Mouse (Mus musculus) midbrain, postnatal 0 days (tissue): ENCODE data around the gene Cmpk2. TPM values are rescaled to one million over a fixed set of nuclear protein-coding genes. Genes with fewer than 3 reads are reported as not detected.

Experiments
- ATAC-seq: fragments of 200-750 bp; cut with Nextera tagmentation; 2 replicates; pipeline ENCODE4 v1.8.0; 2017; ENCODE audit warnings: moderate number of reproducible peaks, mild to moderate bottlenecking, moderate TSS enrichment, moderate library complexity; ENCODE audit not compliant: low FRiP score
- DNase-seq: peaks from one replicate; pipeline ENCODE4 v3.0.0-alpha.2; 2015; ENCODE audit warnings: low spot score
- H3K27ac ChIP-seq: fragments of 300-500 bp; sonication (generic); 2 replicates; pipeline ENCODE4 v1.5.1; 2014; ENCODE audit warnings: low read depth, mild to moderate bottlenecking, low read length, mixed read lengths
- H3K27me3 ChIP-seq: fragments of 300-500 bp; sonication (generic); 2 replicates; pipeline ENCODE4 v1.6.1; 2014; ENCODE audit warnings: low read length, control low read depth, mixed read lengths; ENCODE audit not compliant: insufficient read depth
- H3K36me3 ChIP-seq: fragments of 300-500 bp; sonication (generic); 2 replicates; pipeline ENCODE4 v1.6.1; 2014; ENCODE audit warnings: low read length, control low read depth, mixed read lengths; ENCODE audit not compliant: insufficient read depth
- H3K4me1 ChIP-seq: fragments of 300-500 bp; sonication (generic); 2 replicates; pipeline ENCODE4 v1.6.1; 2014; ENCODE audit warnings: mild to moderate bottlenecking, control low read depth, antibody characterized with exemption, low read length, mixed read lengths; ENCODE audit not compliant: insufficient read depth
- H3K4me2 ChIP-seq: fragments of 300-500 bp; sonication (generic); 2 replicates; pipeline ENCODE4 v1.6.1; 2014; ENCODE audit warnings: low read depth, mild to moderate bottlenecking, low read length, mixed read lengths; ENCODE audit not compliant: poor library complexity, severe bottlenecking
- H3K4me3 ChIP-seq: fragments of 300-500 bp; sonication (generic); 2 replicates; pipeline ENCODE4 v1.5.1; 2014; ENCODE audit warnings: low read depth, mild to moderate bottlenecking, low read length, moderate library complexity
- H3K9ac ChIP-seq: fragments of 300-500 bp; sonication (generic); replicated peaks from 2 replicates; pipeline ENCODE4 v1.6.1; 2014; ENCODE audit warnings: mild to moderate bottlenecking, low read length, moderate library complexity, mixed read lengths; ENCODE audit not compliant: poor library complexity, severe bottlenecking
- H3K9me3 ChIP-seq: fragments of 300-500 bp; sonication (generic); 2 replicates; pipeline ENCODE4 v1.6.1; 2016; ENCODE audit warnings: low read length, control low read depth
- CTCF ChIP-seq: IDR thresholded peaks from 2 replicates; pipeline ENCODE4 v1.5.1; 2016; ENCODE audit warnings: antibody characterized with exemption, mild to moderate bottlenecking
- WGBS: fragments of 180-500 bp; shearing (Covaris S2); extraction: QIAGEN DNeasy Blood & Tissue Kit; methylation state at CpG from one replicate; pipeline ENCODE4 v1.1.7; 2014; 5-methylcytosine and 5-hydroxymethylcytosine counted together
- polyA plus RNA-seq: library from polyadenylated mRNA; unstranded; fragments of >200 nt; fragmentation: Nextera tagmentation; extraction: Ambion mirVana; gene quantifications from 2 replicates; pipeline ENCODE4 v1.2.1, GENCODE M21; 2015
- total RNA-seq: library from RNA; depleted of rRNA; stranded (reverse); fragments of >200 nt; gene quantifications from 2 replicates; pipeline ENCODE4 v1.2.3, GENCODE M21; 2014

Gene Cmpk2
- total and polyA plus RNA-seq, 2 experiments from 2014 or later, result 21.2 to 25.2 TPM

DNA sequence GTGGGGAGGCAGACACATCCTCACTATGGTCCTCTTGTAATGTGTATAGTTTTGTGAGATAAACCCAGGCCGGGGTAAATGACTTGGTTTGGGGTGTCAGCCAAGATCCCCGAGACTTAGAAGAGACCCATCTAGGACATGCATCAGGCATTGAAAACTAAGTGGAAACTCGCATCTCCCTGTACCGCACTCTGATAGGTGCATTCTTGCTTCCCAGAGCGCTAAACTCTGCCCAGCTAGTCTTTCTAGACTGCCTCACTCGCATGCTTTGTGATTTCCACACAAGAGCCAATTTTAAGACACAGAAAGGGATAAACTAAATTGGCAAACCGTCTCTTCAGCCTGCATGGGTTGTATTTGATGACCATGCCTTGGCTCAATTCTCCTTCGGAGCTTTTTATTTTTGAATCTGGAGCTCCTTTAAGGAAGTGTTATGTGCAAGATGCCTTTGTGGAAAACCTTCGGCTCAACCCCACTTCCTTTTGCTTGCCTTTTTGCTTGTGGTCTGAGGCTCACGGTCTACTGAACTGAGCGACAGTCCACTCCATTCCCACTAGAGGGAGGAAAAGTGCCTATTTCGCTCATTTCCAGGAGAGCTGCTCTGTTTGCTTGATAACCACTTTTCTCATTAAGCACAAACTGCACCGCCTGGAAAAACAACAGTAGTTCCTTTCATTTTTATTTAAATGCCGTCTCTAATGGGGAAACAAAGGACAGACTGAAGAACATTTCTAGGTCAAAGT lies 19.0 kb downstream of the Cmpk2 start:
- Histone ChIP-seq H3K27ac (no peak overlapping the region), H3K9ac (no peak overlapping the region), H3K4me1 (no peaks in the 10 kb centered on the region), H3K4me2 (no peak overlapping the region), H3K36me3 (no peaks in the 10 kb centered on the region), H3K9me3 (no peaks in the 10 kb centered on the region), H3K27me3 (no peaks in the 10 kb centered on the region), H3K4me3 (no peak overlapping the region)
- WGBS, result 39% methylated on average over 14 of the region's 14 CpGs
- peak; percentile 83 for TF ChIP-seq CTCF
- DNase-seq (peak; percentile 81), ATAC-seq (no peak)

DNA sequence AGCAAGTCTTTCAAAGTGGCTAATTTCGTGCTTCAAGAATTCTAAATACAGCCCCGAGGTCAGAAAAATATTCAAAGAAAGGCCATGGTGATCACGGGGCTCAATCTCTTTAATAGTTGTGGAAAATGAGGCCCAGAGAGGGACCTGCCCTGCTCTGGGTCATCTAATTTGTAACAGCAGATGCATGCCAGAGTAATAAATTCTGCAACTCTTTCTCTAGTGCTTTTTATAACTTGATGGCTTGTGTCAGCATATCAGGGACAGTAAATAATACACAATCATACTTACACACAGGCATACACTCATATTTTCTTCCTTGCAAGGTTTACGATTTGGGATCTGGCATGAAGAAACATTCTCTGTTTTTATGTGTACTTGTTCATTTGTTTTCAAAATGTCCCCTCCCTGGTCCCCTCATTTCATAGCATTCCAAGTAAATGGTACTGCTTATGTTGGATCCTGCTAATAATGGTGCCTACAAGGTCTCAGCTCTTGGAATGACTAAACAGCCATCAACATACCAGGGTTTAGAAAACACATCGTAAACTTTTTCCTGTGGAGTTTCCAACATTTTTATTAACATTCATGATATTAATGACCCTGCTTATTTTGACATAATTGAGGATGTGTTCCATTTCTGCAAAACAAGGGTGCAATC lies 19.7 kb downstream of the Cmpk2 start:
- no peaks in the 10 kb centered on the region for H3K9me3 ChIP-seq
- ATAC-seq, result no peak
- H3K27me3 ChIP-seq, result no peaks in the 10 kb centered on the region
- H3K27ac ChIP-seq, result no peak overlapping the region
- WGBS, result 38% methylated on average over 5 of the region's 5 CpGs
- H3K4me3 ChIP-seq, result no peak overlapping the region
- H3K9ac ChIP-seq, result no peak overlapping the region
- no peaks in the 10 kb centered on the region for H3K36me3 ChIP-seq
- DNase-seq, result no peak
- H3K4me1 ChIP-seq, result no peaks in the 10 kb centered on the region
- no peak overlapping the region for H3K4me2 ChIP-seq
- TF ChIP-seq CTCF, result no peak

DNA sequence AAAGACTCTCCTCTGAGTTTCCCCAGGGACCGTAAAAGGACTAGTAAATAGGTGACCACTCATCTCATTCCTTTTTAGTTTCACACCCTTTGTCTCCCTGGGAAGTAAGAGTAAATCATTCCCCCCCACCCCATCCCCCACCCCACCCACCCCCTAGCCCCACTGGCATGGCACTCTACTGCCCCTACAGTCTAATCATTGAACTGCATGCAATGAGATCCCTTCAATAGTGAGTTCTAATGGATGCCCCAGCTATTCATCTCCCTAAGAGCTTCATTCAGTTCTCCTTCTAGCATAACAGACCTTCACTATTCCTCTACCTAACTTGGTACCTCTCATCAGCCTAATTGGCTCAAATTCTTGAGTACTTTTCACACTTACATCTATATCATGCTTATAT lies 20.9 kb downstream of the Cmpk2 start:
- DNase-seq, result no peak
- no peaks in the 10 kb centered on the region for H3K4me1 ChIP-seq
- peak; percentile 46 for TF ChIP-seq CTCF
- WGBS, result 85% methylated on average over 1 of the region's 1 CpGs
- H3K9me3 ChIP-seq, result no peaks in the 10 kb centered on the region
- no peak overlapping the region for H3K9ac ChIP-seq
- H3K36me3 ChIP-seq, result no peaks in the 10 kb centered on the region
- no peaks in the 10 kb centered on the region for H3K27me3 ChIP-seq
- no peak overlapping the region for H3K27ac ChIP-seq
- H3K4me3 ChIP-seq, result no peak overlapping the region
- ATAC-seq, result no peak
- H3K4me2 ChIP-seq, result no peak overlapping the region

GRCm38 (mm10) chr12:26501042-26501441 lies 32.0 kb downstream of the Cmpk2 start:
- DNase-seq (no peak), ATAC-seq (no peak)
- no peak overlapping the region for H3K27ac ChIP-seq
- H3K4me1 ChIP-seq, result no peaks in the 10 kb centered on the region
- no peak overlapping the region for H3K9ac ChIP-seq
- no peaks in the 10 kb centered on the region for H3K36me3 ChIP-seq
- WGBS, result 85% methylated on average over 3 of the region's 3 CpGs
- H3K9me3 ChIP-seq, result no peaks in the 10 kb centered on the region
- H3K4me3 ChIP-seq, result no peak overlapping the region
- no peak overlapping the region for H3K4me2 ChIP-seq
- no peaks in the 10 kb centered on the region for H3K27me3 ChIP-seq
- no peak for TF ChIP-seq CTCF

- Histone ChIP-seq H3K27me3 (no peaks in the 10 kb centered on the region), H3K9me3 (no peaks in the 10 kb centered on the region), H3K9ac (no peak overlapping the region), H3K4me2 (no peak overlapping the region), H3K4me3 (no peak overlapping the region), H3K36me3 (no peaks in the 10 kb centered on the region), H3K4me1 (no peaks in the 10 kb centered on the region), H3K27ac (no peak overlapping the region)
- no peak for TF ChIP-seq CTCF
- DNase-seq, result no peak
- 86% methylated on average over 4 of the region's 4 CpGs for WGBS
- ATAC-seq, result no peak
Measured at GRCm38 (mm10) chr12:26510971-26511370, 42.0 kb downstream of the Cmpk2 start.

DNA sequence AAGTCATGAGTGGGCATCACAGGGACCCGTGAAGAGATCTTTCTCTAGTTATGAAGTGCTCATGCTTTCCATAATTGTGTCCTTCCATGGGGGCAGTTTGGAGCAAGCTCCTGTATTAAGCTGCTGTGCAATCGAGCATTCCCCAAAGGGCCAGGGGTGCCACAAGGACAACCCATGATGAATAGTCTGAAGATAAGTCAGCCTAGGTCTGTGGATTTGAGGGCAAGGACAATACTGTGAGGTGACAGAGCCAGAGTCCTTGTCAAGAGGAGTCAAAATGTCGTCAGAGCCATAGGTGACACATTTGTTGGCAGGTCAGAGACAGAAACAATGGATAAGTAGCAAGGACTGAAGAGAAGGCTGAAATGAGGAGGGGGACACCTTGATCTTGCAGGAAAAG lies 49.2 kb downstream of the Cmpk2 start:
- H3K4me2 ChIP-seq, result no peak overlapping the region
- no peak overlapping the region for H3K4me3 ChIP-seq
- 83% methylated on average over 3 of the region's 3 CpGs for WGBS
- H3K9me3 ChIP-seq, result no peaks in the 10 kb centered on the region
- no peaks in the 10 kb centered on the region for H3K4me1 ChIP-seq
- H3K27ac ChIP-seq, result no peak overlapping the region
- ATAC-seq (no peak), DNase-seq (no peak)
- no peaks in the 10 kb centered on the region for H3K36me3 ChIP-seq
- TF ChIP-seq CTCF, result no peak
- no peak overlapping the region for H3K9ac ChIP-seq
- no peaks in the 10 kb centered on the region for H3K27me3 ChIP-seq
